Comparison of ENCODE assay signal across 8 mouse cellular contexts in the genomic region with DNA sequence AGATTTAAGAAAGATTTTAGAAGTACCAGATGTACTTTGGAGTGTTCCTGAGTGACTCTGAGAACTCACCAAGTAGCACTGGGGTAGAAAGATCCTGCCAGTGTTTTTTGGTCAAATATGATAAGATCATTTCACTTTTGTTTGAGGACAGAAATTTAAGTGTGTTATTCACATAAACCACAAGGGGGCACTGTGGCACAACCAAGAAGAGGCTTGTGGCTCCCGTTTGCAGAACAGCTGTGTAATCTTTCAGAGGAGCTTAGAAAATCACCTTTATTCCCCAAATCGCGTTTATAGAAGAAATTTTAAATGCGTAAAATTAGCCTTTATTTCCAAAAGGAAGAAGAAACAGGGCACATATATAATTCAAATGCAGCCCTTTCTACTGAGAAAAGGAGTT.
DNase-seq lines count a peak whose midpoint lies in the region; ATAC-seq lines count a peak whose summit lies in the region.

No protein-coding gene starts in this region.

- intact Hi-C loops in heart, postnatal 36 days (cut with DNase I): loop anchor here (2.0 kb wide), 1 partner anchor 786 kb away; no protein-coding TSS in a partner anchor

- ATAC-seq in common myeloid progenitor, adult 5-6 weeks (replicated peaks; ENCODE audit: low read depth, poor library complexity, severe bottlenecking): peak; percentile 74

- DNase-seq in heart, postnatal 36 days: peak; percentile 4 to 17
- DNase-seq in heart, adult 9 months (ENCODE audit: low spot score in 2 of 2): no peak
- peak; percentile 68 for DNase-seq in A20 (ENCODE audit: low read depth, low spot score)
- peak; percentile 45 for DNase-seq in MEL-GATA-1-ER (ENCODE audit: extremely low read depth, low read depth)
- DNase-seq in layer of hippocampus, postnatal 14 days (ENCODE audit: low spot score in 2 of 2): peak; percentile 11 to 76
- DNase-seq in retina, postnatal 1 day: peak; percentile 78
- no peak for DNase-seq in urinary bladder, adult 18-20 months (ENCODE audit: low spot score in 2 of 2)

Comparison
In these comparisons a context has a peak if more than half of its experiments do, and no peak if none do; other contexts are left out.
1. DNase-seq: peak in heart, postnatal 36 days (2 of 2), A20 (single experiment), MEL-GATA-1-ER (single experiment), layer of hippocampus, postnatal 14 days (2 of 2) and retina, postnatal 1 day (single experiment); none in heart, adult 9 months (0 of 2) and urinary bladder, adult 18-20 months (0 of 2).